Mouse (Mus musculus) stomach, postnatal 0 days (tissue): Measurements from ENCODE around the gene Zfp366. TPM values are rescaled to one million over a fixed set of nuclear protein-coding genes. Genes with fewer than 3 reads are reported as not detected.

Experiments
- ATAC-seq: fragments of 200-750 bp; cut with Nextera tagmentation; 2 replicates; pipeline ENCODE4 v1.8.0; 2017; ENCODE audit not compliant: low FRiP score, low TSS enrichment
- DNase-seq: peaks from one replicate; pipeline ENCODE4 v3.0.0-alpha.2; 2016; ENCODE audit warnings: low spot score
- H3K27ac ChIP-seq: fragments of 300-500 bp; sonication (generic); replicated peaks from 2 replicates; pipeline ENCODE4 v1.5.1; 2014; ENCODE audit warnings: mild to moderate bottlenecking, control low read depth
- H3K27me3 ChIP-seq: fragments of 300-500 bp; sonication (generic); 2 replicates; pipeline ENCODE4 v1.6.1; 2014; ENCODE audit warnings: low read length; ENCODE audit not compliant: control insufficient read depth, insufficient read depth
- H3K36me3 ChIP-seq: fragments of 300-500 bp; sonication (generic); 2 replicates; pipeline ENCODE4 v1.6.1; 2014; ENCODE audit warnings: low read length, mixed read lengths; ENCODE audit not compliant: control insufficient read depth, insufficient read depth
- H3K4me1 ChIP-seq: fragments of 300-500 bp; sonication (generic); replicated peaks from 2 replicates; pipeline ENCODE4 v1.6.1; 2014; ENCODE audit warnings: antibody characterized with exemption; ENCODE audit not compliant: control insufficient read depth, insufficient read depth
- H3K4me2 ChIP-seq: fragments of 300-500 bp; sonication (generic); replicated peaks from 2 replicates; pipeline ENCODE4 v1.6.1; 2014; ENCODE audit warnings: low read depth, mild to moderate bottlenecking, control low read depth, moderate library complexity
- H3K4me3 ChIP-seq: fragments of 300-500 bp; sonication (generic); 2 replicates; pipeline ENCODE4 v1.5.1; 2014; ENCODE audit warnings: low read depth, low read length, control low read depth
- H3K9ac ChIP-seq: fragments of 300-500 bp; sonication (generic); 2 replicates; pipeline ENCODE4 v1.6.1; 2014; ENCODE audit warnings: mild to moderate bottlenecking, low read length, control low read depth, mixed read lengths
- H3K9me3 ChIP-seq: fragments of 300-500 bp; sonication (generic); 2 replicates; pipeline ENCODE4 v1.6.1; 2016; ENCODE audit warnings: low read length; ENCODE audit not compliant: control insufficient read depth
- CTCF ChIP-seq: IDR thresholded peaks from 2 replicates; pipeline ENCODE4 v1.5.1; 2016; ENCODE audit warnings: antibody characterized with exemption, low read depth, mild to moderate bottlenecking, moderate library complexity
- EP300 ChIP-seq: optimal IDR thresholded peaks from 2 replicates; pipeline ENCODE3; 2016; ENCODE audit warnings: antibody characterized with exemption
- WGBS: fragments of 180-500 bp; shearing (Covaris S2); extraction: QIAGEN DNeasy Blood & Tissue Kit; methylation state at CpG from one replicate; pipeline ENCODE4 v1.1.7; 2014; 5-methylcytosine and 5-hydroxymethylcytosine counted together
- polyA plus RNA-seq: library from polyadenylated mRNA; unstranded; fragments of >200 nt; fragmentation: Nextera tagmentation; extraction: Ambion mirVana; gene quantifications from 2 replicates; pipeline ENCODE4 v1.2.1, GENCODE M21; 2015

The Zfp366 gene
- polyA plus RNA-seq, 1 experiment from 2014 or later = 0.25 TPM

DNA sequence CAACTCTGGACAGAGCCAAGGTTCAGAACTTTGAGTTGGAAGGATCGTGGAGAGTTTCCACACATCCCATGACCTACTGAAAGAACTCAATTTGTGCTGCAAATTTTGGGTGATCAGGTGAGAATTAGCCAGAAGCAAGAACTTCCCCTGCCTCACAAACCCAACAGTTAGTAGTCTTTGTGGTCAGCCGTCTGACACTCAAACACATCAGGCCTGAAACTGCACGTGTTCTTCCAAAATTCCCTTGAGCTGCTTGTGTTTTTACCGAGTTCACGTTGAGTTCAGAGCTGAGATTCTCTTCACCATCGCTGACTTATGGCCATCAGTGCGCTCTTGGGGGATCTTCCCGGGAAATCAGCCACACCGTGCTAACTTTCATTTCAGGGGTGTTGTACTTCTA, 22.6 kb downstream of the Zfp366 start:
- DNase-seq (no peak), ATAC-seq (no peak)
- Histone ChIP-seq H3K27me3 (no peaks in the 10 kb centered on the region), H3K9ac (no peak overlapping the region), H3K4me3 (no peak overlapping the region), H3K36me3 (no peaks in the 10 kb centered on the region), H3K27ac (no peak overlapping the region), H3K4me2 (no peak overlapping the region), H3K4me1 (no peaks in the 10 kb centered on the region), H3K9me3 (no peaks in the 10 kb centered on the region)
- WGBS = 91% methylated on average over 9 of the region's 9 CpGs
- no peak for TF ChIP-seq EP300
- no peak for TF ChIP-seq CTCF

DNA sequence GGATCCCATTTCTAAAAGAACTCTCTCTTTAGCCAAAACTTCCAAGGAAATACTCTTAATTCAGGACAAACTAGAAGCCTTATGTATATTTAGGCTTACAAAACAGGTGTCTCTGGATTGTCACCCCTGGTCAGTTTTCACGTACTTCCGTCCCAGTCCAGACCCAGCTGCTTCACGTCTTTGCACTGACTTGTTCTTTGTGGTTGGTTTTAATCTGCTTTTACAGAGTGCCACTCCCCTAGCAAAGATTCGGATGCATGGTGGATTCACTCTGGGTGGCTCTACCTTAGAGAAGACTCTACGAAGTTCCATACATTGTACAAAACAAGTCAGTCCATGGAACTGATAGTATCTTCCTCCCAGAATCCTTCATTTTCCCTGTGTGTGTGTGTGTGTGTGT, 25.2 kb downstream of the Zfp366 start:
- Histone ChIP-seq H3K4me2 (no peak overlapping the region), H3K4me3 (no peak overlapping the region), H3K27ac (no peak overlapping the region), H3K4me1 (no peaks in the 10 kb centered on the region), H3K36me3 (no peaks in the 10 kb centered on the region), H3K9ac (no peak overlapping the region), H3K9me3 (no peaks in the 10 kb centered on the region), H3K27me3 (no peaks in the 10 kb centered on the region)
- TF ChIP-seq EP300 = no peak
- TF ChIP-seq CTCF = no peak
- DNase-seq (no peak), ATAC-seq (no peak)
- WGBS = 75% methylated on average over 5 of the region's 5 CpGs

DNA sequence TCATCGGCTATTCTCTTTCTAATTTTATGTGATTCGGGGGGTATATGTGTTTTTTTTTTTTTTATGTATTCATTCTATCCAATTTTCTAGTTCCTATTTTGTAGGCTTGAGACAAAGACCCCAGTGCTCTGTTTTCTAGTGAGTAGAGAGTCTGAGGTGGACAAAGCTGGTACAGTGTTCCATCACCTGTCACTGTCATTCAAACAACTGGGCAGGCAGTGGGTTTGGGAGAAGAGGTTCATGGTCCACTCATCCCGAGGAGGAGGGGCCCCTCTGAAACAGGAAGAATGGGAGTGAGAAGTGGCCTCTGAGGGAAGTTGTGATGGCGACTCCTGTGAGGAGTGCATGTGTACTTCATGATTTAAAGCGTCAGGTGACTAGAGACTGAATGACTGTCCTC, 26.2 kb downstream of the Zfp366 start:
- Histone ChIP-seq H3K9ac (no peak overlapping the region), H3K27me3 (no peaks in the 10 kb centered on the region), H3K9me3 (no peaks in the 10 kb centered on the region), H3K4me2 (no peak overlapping the region), H3K36me3 (no peaks in the 10 kb centered on the region), H3K4me3 (no peak overlapping the region), H3K4me1 (no peaks in the 10 kb centered on the region), H3K27ac (no peak overlapping the region)
- ATAC-seq (no peak), DNase-seq (no peak)
- WGBS = 49% methylated on average over 5 of the region's 5 CpGs
- no peak for TF ChIP-seq EP300
- TF ChIP-seq CTCF = no peak

DNA sequence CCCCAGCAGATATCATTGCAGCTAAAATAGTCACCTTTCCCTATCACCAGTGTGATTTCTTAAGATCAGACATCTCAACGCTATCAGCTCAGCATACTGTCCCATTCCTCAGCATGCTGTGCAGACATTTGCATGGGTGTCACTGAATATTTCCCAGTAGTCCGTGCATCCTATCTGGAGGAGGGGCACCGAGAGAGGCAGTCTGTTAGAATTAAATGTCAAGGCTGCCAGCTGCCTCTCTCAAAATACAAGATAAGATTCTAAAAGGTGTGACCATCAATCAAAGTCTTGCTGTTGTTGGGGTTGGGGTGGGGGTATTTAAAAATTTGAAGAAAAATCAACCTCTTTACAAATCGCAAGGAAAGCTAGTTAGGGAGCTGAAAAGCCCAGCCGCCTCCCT, 28.4 kb downstream of the Zfp366 start:
- no peaks in the 10 kb centered on the region for H3K4me1 ChIP-seq
- H3K9ac ChIP-seq = no peak overlapping the region
- DNase-seq (no peak), ATAC-seq (no peak)
- WGBS = 56% methylated on average over 5 of the region's 5 CpGs
- no peaks in the 10 kb centered on the region for H3K36me3 ChIP-seq
- H3K9me3 ChIP-seq = no peaks in the 10 kb centered on the region
- H3K27ac ChIP-seq = no peak overlapping the region
- TF ChIP-seq EP300 (no peak), CTCF (no peak)
- H3K27me3 ChIP-seq = no peaks in the 10 kb centered on the region
- no peak overlapping the region for H3K4me3 ChIP-seq
- H3K4me2 ChIP-seq = no peak overlapping the region

DNA sequence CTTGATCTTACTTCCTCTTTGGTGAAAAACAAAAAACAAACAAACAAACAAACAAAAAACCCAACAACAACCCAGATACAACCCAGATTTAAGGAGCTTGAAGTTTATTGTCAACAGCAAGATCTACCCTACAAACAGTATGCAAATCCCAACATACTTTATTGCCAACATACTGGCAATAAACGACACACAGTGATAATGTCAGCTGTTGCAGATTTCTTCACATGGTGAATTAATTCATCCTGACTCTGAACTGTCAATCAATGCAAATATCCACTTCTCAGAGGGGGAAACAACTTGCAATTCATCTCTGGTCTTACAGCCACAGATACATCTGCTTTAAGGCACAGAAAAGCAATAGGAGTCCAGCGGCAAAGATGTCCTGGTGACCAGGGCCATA, 31.4 kb downstream of the Zfp366 start:
- ATAC-seq (no peak), DNase-seq (no peak)
- H3K4me3 ChIP-seq = no peak overlapping the region
- no peaks in the 10 kb centered on the region for H3K27me3 ChIP-seq
- H3K9ac ChIP-seq = no peak overlapping the region
- H3K9me3 ChIP-seq = no peaks in the 10 kb centered on the region
- no peak overlapping the region for H3K27ac ChIP-seq
- H3K4me2 ChIP-seq = no peak overlapping the region
- no peak for TF ChIP-seq EP300
- no peaks in the 10 kb centered on the region for H3K36me3 ChIP-seq
- no peaks in the 10 kb centered on the region for H3K4me1 ChIP-seq
- 88% methylated on average over 2 of the region's 2 CpGs for WGBS

DNA sequence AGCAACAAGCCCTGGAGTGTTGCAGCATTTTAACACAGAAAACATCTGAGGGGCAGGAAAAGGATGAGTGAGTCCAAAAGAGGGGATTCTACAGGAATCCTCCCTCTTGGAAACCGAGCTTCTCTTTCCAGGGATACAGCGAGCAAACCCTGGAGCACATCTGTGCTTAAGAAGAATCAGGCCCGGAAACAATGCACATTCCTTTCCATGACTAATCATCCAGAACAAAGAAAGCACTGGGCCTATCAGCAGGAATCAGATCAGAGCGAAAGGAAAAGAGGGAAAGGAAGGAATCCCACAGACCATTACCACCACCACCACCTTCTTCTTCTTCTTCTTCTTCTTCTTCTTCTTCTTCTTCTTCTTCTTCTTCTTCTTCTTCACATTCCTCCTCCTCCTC, 33.4 kb downstream of the Zfp366 start:
- WGBS = 28% methylated on average over 4 of the region's 4 CpGs
- DNase-seq = no peak
- no peak overlapping the region for H3K27ac ChIP-seq

More for the DNA sequence above, 33.4 kb downstream of the Zfp366 start:
- Histone ChIP-seq H3K9me3 (no peaks in the 10 kb centered on the region), H3K36me3 (no peaks in the 10 kb centered on the region), H3K27me3 (no peaks in the 10 kb centered on the region), H3K4me2 (no peak overlapping the region), H3K4me3 (no peak overlapping the region), H3K9ac (no peak overlapping the region), H3K4me1 (no peaks in the 10 kb centered on the region)
- no peak for TF ChIP-seq CTCF
- no peak for TF ChIP-seq EP300
- no peak for ATAC-seq
